Mouse (Mus musculus): ENCODE measurements around the gene Rflnb. TPM values are rescaled to one million over a fixed set of nuclear protein-coding genes. Genes with fewer than 3 reads are reported as not detected.

The Rflnb gene
- polyA plus RNA-seq, 1 experiment from 2014 or later: 12.8 TPM

GRCm38 (mm10) chr11:76059971-76060370 lies 32.4 kb upstream of the Rflnb start:
- Histone ChIP-seq H3K9ac (ENCODE audit: low read depth, low read length) (no peak overlapping the region), H3K36me3 (ENCODE audit: control insufficient read depth, insufficient read depth, low read length) (peaks cover 2% of the 10 kb centered on the region), H3K27ac (ENCODE audit: low read depth, low read length) (no peak overlapping the region), H3K9me3 (ENCODE audit: control insufficient read depth, low read length) (no peaks in the 10 kb centered on the region), H3K4me3 (ENCODE audit: low read length) (no peak overlapping the region), H3K27me3 (replicated peaks; ENCODE audit: control insufficient read depth, insufficient read depth, low read length) (no peaks in the 10 kb centered on the region), H3K4me1 (ENCODE audit: control insufficient read depth, insufficient read depth, low read depth, low read length) (no peaks in the 10 kb centered on the region), H3K4me2 (ENCODE audit: low read length) (no peak overlapping the region)
- ATAC-seq: no peak
- 77% methylated on average over 7 of the region's 7 CpGs for WGBS

GRCm38 (mm10) chr11:76056487-76056886 lies 28.9 kb upstream of the Rflnb start:
- peaks cover under 1% of the 10 kb centered on the region; the same call in 1 of the 2 replicates for H3K36me3 ChIP-seq (ENCODE audit: control insufficient read depth, insufficient read depth, low read length)
- WGBS: 26% methylated on average over 3 of the region's 3 CpGs
- H3K27me3 ChIP-seq (replicated peaks; ENCODE audit: control insufficient read depth, insufficient read depth, low read length): no peaks in the 10 kb centered on the region
- ATAC-seq: no peak
- H3K4me1 ChIP-seq (ENCODE audit: control insufficient read depth, insufficient read depth, low read depth, low read length): no peaks in the 10 kb centered on the region
- H3K4me2 ChIP-seq (ENCODE audit: low read length): no peak overlapping the region
- H3K9me3 ChIP-seq (ENCODE audit: control insufficient read depth, low read length): no peaks in the 10 kb centered on the region
- H3K9ac ChIP-seq (ENCODE audit: low read depth, low read length): no peak overlapping the region
- no peak overlapping the region for H3K4me3 ChIP-seq (ENCODE audit: low read length)
- no peak overlapping the region for H3K27ac ChIP-seq (ENCODE audit: low read depth, low read length)

- no peaks in the 10 kb centered on the region for H3K36me3 ChIP-seq (ENCODE audit: control insufficient read depth, insufficient read depth, low read length)
- H3K9ac ChIP-seq (ENCODE audit: low read depth, low read length): no peak overlapping the region
- 86% methylated on average over 5 of the region's 5 CpGs for WGBS
- H3K4me1 ChIP-seq (ENCODE audit: control insufficient read depth, insufficient read depth, low read depth, low read length): no peaks in the 10 kb centered on the region
- H3K27ac ChIP-seq (ENCODE audit: low read depth, low read length): no peak overlapping the region
- H3K9me3 ChIP-seq (ENCODE audit: control insufficient read depth, low read length): no peaks in the 10 kb centered on the region
- ATAC-seq: no peak
- H3K4me2 ChIP-seq (ENCODE audit: low read length): no peak overlapping the region
- no peaks in the 10 kb centered on the region for H3K27me3 ChIP-seq (replicated peaks; ENCODE audit: control insufficient read depth, insufficient read depth, low read length)
- H3K4me3 ChIP-seq (ENCODE audit: low read length): no peak overlapping the region
Observed at GRCm38 (mm10) chr11:76052496-76052895, 24.9 kb upstream of the Rflnb start.

- no peak for ATAC-seq
- WGBS: 42% methylated on average over 5 of the region's 5 CpGs
Observed at GRCm38 (mm10) chr11:76050967-76051512, 23.5 kb upstream of the Rflnb start.

GRCm38 (mm10) chr11:76050509-76050908 lies 22.9 kb upstream of the Rflnb start:
- WGBS: 49% methylated on average over 3 of the region's 3 CpGs
- Histone ChIP-seq H3K27me3 (replicated peaks; ENCODE audit: control insufficient read depth, insufficient read depth, low read length) (no peaks in the 10 kb centered on the region), H3K4me3 (ENCODE audit: low read length) (no peak overlapping the region), H3K9ac (ENCODE audit: low read depth, low read length) (no peak overlapping the region), H3K4me2 (ENCODE audit: low read length) (no peak overlapping the region), H3K4me1 (ENCODE audit: control insufficient read depth, insufficient read depth, low read depth, low read length) (no peaks in the 10 kb centered on the region), H3K36me3 (ENCODE audit: control insufficient read depth, insufficient read depth, low read length) (peaks cover 5% of the 10 kb centered on the region; the same call in 1 of the 2 replicates), H3K27ac (ENCODE audit: low read depth, low read length) (no peak overlapping the region), H3K9me3 (ENCODE audit: control insufficient read depth, low read length) (no peaks in the 10 kb centered on the region)
- no peak for ATAC-seq

More at GRCm38 (mm10) chr11:76050967-76051512, 23.5 kb upstream of the Rflnb start:
- no peak overlapping the region for H3K27ac ChIP-seq (ENCODE audit: low read depth, low read length)
- H3K9ac ChIP-seq (ENCODE audit: low read depth, low read length): no peak overlapping the region
- peaks cover 5% of the 10 kb centered on the region; the same call in 1 of the 2 replicates for H3K36me3 ChIP-seq (ENCODE audit: control insufficient read depth, insufficient read depth, low read length)
- H3K4me3 ChIP-seq (ENCODE audit: low read length): no peak overlapping the region
- no peaks in the 10 kb centered on the region for H3K27me3 ChIP-seq (replicated peaks; ENCODE audit: control insufficient read depth, insufficient read depth, low read length)
- no peaks in the 10 kb centered on the region for H3K9me3 ChIP-seq (ENCODE audit: control insufficient read depth, low read length)
- H3K4me2 ChIP-seq (ENCODE audit: low read length): no peak overlapping the region
- no peaks in the 10 kb centered on the region for H3K4me1 ChIP-seq (ENCODE audit: control insufficient read depth, insufficient read depth, low read depth, low read length)

- Histone ChIP-seq H3K9me3 (ENCODE audit: control insufficient read depth, low read length) (no peaks in the 10 kb centered on the region), H3K4me1 (ENCODE audit: control insufficient read depth, insufficient read depth, low read depth, low read length) (peaks cover 8% of the 10 kb centered on the region), H3K4me2 (ENCODE audit: low read length) (no peak overlapping the region), H3K27me3 (replicated peaks; ENCODE audit: control insufficient read depth, insufficient read depth, low read length) (no peaks in the 10 kb centered on the region), H3K9ac (ENCODE audit: low read depth, low read length) (no peak overlapping the region), H3K4me3 (ENCODE audit: low read length) (no peak overlapping the region), H3K36me3 (ENCODE audit: control insufficient read depth, insufficient read depth, low read length) (peaks cover 5% of the 10 kb centered on the region; the same call in 1 of the 2 replicates), H3K27ac (ENCODE audit: low read depth, low read length) (no peak overlapping the region)
- 86% methylated on average over 6 of the region's 6 CpGs for WGBS
- no peak for ATAC-seq
Observed at GRCm38 (mm10) chr11:76045367-76045766, 17.8 kb upstream of the Rflnb start.

- Histone ChIP-seq H3K4me3 (ENCODE audit: low read length) (no peak overlapping the region), H3K4me2 (ENCODE audit: low read length) (no peak overlapping the region), H3K36me3 (ENCODE audit: control insufficient read depth, insufficient read depth, low read length) (peaks cover 5% of the 10 kb centered on the region; the same call in 1 of the 2 replicates), H3K27ac (ENCODE audit: low read depth, low read length) (no peak overlapping the region), H3K9ac (ENCODE audit: low read depth, low read length) (no peak overlapping the region), H3K4me1 (ENCODE audit: control insufficient read depth, insufficient read depth, low read depth, low read length) (peaks cover 8% of the 10 kb centered on the region), H3K27me3 (replicated peaks; ENCODE audit: control insufficient read depth, insufficient read depth, low read length) (no peaks in the 10 kb centered on the region), H3K9me3 (ENCODE audit: control insufficient read depth, low read length) (no peaks in the 10 kb centered on the region)
- WGBS: 58% methylated on average over 6 of the region's 6 CpGs
- ATAC-seq: peak; percentile 76
Observed at GRCm38 (mm10) chr11:76044468-76044867, 16.9 kb upstream of the Rflnb start.

GRCm38 (mm10) chr11:76042882-76043281 lies 15.3 kb upstream of the Rflnb start:
- Histone ChIP-seq H3K4me3 (ENCODE audit: low read length) (no peak overlapping the region), H3K4me2 (ENCODE audit: low read length) (no peak overlapping the region), H3K9me3 (ENCODE audit: control insufficient read depth, low read length) (no peaks in the 10 kb centered on the region), H3K4me1 (ENCODE audit: control insufficient read depth, insufficient read depth, low read depth, low read length) (peaks cover 8% of the 10 kb centered on the region), H3K36me3 (ENCODE audit: control insufficient read depth, insufficient read depth, low read length) (peaks cover 5% of the 10 kb centered on the region; the same call in 1 of the 2 replicates), H3K27me3 (replicated peaks; ENCODE audit: control insufficient read depth, insufficient read depth, low read length) (no peaks in the 10 kb centered on the region), H3K9ac (ENCODE audit: low read depth, low read length) (no peak overlapping the region; the same call in 1 of the 2 replicates), H3K27ac (ENCODE audit: low read depth, low read length) (no peak overlapping the region)
- 35% methylated on average over 5 of the region's 5 CpGs for WGBS
- ATAC-seq: no peak

- no peak for ATAC-seq
- Histone ChIP-seq H3K4me2 (ENCODE audit: low read length) (no peak overlapping the region), H3K27me3 (replicated peaks; ENCODE audit: control insufficient read depth, insufficient read depth, low read length) (no peaks in the 10 kb centered on the region), H3K9ac (ENCODE audit: low read depth, low read length) (no peak overlapping the region), H3K9me3 (ENCODE audit: control insufficient read depth, low read length) (no peaks in the 10 kb centered on the region), H3K27ac (ENCODE audit: low read depth, low read length) (no peak overlapping the region), H3K36me3 (ENCODE audit: control insufficient read depth, insufficient read depth, low read length) (peaks cover 5% of the 10 kb centered on the region; the same call in 1 of the 2 replicates), H3K4me3 (ENCODE audit: low read length) (no peak overlapping the region), H3K4me1 (ENCODE audit: control insufficient read depth, insufficient read depth, low read depth, low read length) (peaks cover 8% of the 10 kb centered on the region)
- 61% methylated on average over 10 of the region's 10 CpGs for WGBS
Observed at GRCm38 (mm10) chr11:76042041-76042638, 14.6 kb upstream of the Rflnb start.

Measured in hindbrain, embryonic 16.5 days (tissue).